Mouse (Mus musculus): ENCODE results near the gene Rhou.
"Not testable (repeated sequence)": the region's sequence is repeated elsewhere in the genome, so short reads cannot be mapped to it uniquely, and the experiment has no call there.

- not testable (repeated sequence) for TF ChIP-seq EP300 (IDR thresholded peaks at IDR 0.05; ENCODE audit: low read length); POLR2A (IDR thresholded peaks at IDR 0.05; ENCODE audit: low read depth, low read length); ZMIZ1 (IDR thresholded peaks at IDR 0.05; ENCODE audit: low read depth, low read length); CTCF (conservative IDR thresholded peaks at IDR 0.05 in 1 of 2, IDR thresholded peaks at IDR 0.05 in 1 of 2; ENCODE audit: low read depth in 2 of 2, low read length in 2 of 2); KAT2A (IDR thresholded peaks at IDR 0.05; ENCODE audit: insufficient replicate concordance, low read length); E2F4 (IDR thresholded peaks at IDR 0.05; ENCODE audit: insufficient replicate concordance, low read depth, low read length); MEF2A (IDR thresholded peaks at IDR 0.05; ENCODE audit: borderline replicate concordance, low read depth, low read length); NRF1 (IDR thresholded peaks at IDR 0.05; ENCODE audit: low read depth, low read length); MAX (IDR thresholded peaks at IDR 0.05; ENCODE audit: low read length); MYC (IDR thresholded peaks at IDR 0.05; ENCODE audit: low read depth, low read length); POLR2AphosphoS2 (IDR thresholded peaks at IDR 0.05; ENCODE audit: low read depth, low read length); MAFK (IDR thresholded peaks at IDR 0.05; ENCODE audit: insufficient replicate concordance, low read length); HCFC1 (IDR thresholded peaks at IDR 0.05; ENCODE audit: low read depth, low read length)
Measured at GRCm38 (mm10) chr8:123623523-123623922, 30.2 kb upstream of the Rhou start.

Data from CH12.LX (cell line).